Mouse (Mus musculus): Measurements from ENCODE around the gene Zfp280b. TPM values are rescaled to one million over a fixed set of nuclear protein-coding genes. Genes with fewer than 3 reads are reported as not detected.
"Not testable (repeated sequence)": the region's sequence is repeated elsewhere in the genome, so short reads cannot be mapped to it uniquely, and the experiment has no call there.

The Zfp280b gene
- polyA plus RNA-seq, 1 experiment from 2014 or later: 11.6 TPM

GRCm38 (mm10) chr10:76033119-76033455 is 637 bp downstream of the Zfp280b start:
- no peak for ATAC-seq (ENCODE audit: low FRiP score, low read depth)
- no peaks in the 10 kb centered on the region for H3K9me3 ChIP-seq
- 18% methylated on average over 7 of the region's 7 CpGs for WGBS
- H3K4me1 ChIP-seq (replicated peaks): peaks cover 19% of the 10 kb centered on the region
- peak overlapping the region; percentile 89 for H3K4me3 ChIP-seq
- H3K36me3 ChIP-seq: peaks cover 6% of the 10 kb centered on the region
- peak overlapping the region; percentile 91 for H3K4me2 ChIP-seq
- peak overlapping the region; percentile 81 for H3K9ac ChIP-seq
- peak overlapping the region; percentile 81 for H3K27ac ChIP-seq (replicated peaks)
- H3K27me3 ChIP-seq: no peaks in the 10 kb centered on the region

DNA sequence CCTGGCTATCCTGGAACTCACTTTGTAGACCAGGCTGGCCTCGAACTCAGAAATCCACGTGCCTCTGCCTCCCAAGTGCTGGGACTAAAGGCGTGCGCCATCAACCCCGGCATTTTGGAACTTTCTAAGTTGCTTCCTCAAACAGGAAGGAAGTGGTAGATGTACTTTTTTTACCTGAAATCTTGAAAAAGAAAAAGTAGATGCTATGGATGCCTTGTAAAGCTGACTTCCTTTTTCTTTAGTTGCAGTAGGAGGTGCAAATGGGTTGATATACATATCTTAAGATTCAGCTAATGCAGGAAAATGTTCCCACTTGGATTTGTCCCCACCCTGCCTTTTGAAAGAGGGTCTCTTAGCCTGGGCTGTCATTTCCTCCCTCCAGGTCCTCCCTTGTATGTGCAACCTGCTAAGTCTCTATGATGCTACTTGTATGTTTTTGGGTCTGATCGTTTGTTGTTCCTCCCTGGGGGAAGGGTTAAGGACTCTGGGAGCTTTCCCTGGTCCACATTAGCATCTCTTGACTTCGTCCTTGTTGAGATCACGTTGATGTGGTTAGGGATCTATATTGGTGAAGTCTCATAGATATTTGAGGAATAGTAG is 1.7 kb downstream of the Zfp280b start:
- Histone ChIP-seq H3K4me1 (replicated peaks) (peaks cover 19% of the 10 kb centered on the region), H3K27ac (replicated peaks) (no peak overlapping the region), H3K9me3 (no peaks in the 10 kb centered on the region), H3K27me3 (no peaks in the 10 kb centered on the region), H3K4me3 (no peak overlapping the region), H3K36me3 (peaks cover 16% of the 10 kb centered on the region), H3K4me2 (peak overlapping the region; percentile 91), H3K9ac (no peak overlapping the region)
- no peak for ATAC-seq (ENCODE audit: low FRiP score, low read depth)
- 98% methylated on average over 8 of the region's 8 CpGs for WGBS

GRCm38 (mm10) chr10:76035277-76035676 is 2.8 kb downstream of the Zfp280b start:
- H3K4me1 ChIP-seq (replicated peaks): peaks cover 19% of the 10 kb centered on the region
- no peak overlapping the region for H3K4me2 ChIP-seq
- H3K9ac ChIP-seq: no peak overlapping the region
- ATAC-seq (ENCODE audit: low FRiP score, low read depth): no peak
- peaks cover 28% of the 10 kb centered on the region for H3K36me3 ChIP-seq
- H3K9me3 ChIP-seq: no peaks in the 10 kb centered on the region
- no peak overlapping the region for H3K4me3 ChIP-seq
- no peak overlapping the region for H3K27ac ChIP-seq (replicated peaks)
- no peaks in the 10 kb centered on the region for H3K27me3 ChIP-seq

DNA sequence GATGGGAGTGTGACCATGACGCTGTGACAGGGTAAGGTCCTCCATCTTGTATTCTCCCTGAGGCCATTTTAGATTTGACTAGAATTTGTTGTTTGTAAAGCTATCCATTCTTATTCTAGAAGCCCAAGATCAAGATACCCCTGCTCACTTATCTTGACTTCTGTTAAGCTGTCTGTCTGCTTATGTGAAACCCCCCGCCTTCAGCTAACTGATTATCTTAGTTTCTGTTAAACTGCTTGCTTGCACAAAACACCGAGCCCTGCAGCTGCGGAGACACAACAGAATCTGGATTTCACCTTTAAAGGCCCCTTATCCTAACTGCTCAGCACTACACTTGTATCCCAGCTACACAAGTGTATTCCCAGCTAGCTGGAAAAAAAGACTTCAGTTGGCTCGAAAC is 4.5 kb downstream of the Zfp280b start:
- no peak overlapping the region for H3K4me2 ChIP-seq
- H3K9me3 ChIP-seq: no peaks in the 10 kb centered on the region
- WGBS: 97% methylated on average over 5 of the region's 5 CpGs
- peaks cover 41% of the 10 kb centered on the region for H3K36me3 ChIP-seq
- H3K4me3 ChIP-seq: no peak overlapping the region
- ATAC-seq (ENCODE audit: low FRiP score, low read depth): no peak
- H3K4me1 ChIP-seq (replicated peaks): peaks cover 15% of the 10 kb centered on the region
- no peak overlapping the region for H3K27ac ChIP-seq (replicated peaks)
- no peaks in the 10 kb centered on the region for H3K27me3 ChIP-seq
- no peak overlapping the region for H3K9ac ChIP-seq

DNA sequence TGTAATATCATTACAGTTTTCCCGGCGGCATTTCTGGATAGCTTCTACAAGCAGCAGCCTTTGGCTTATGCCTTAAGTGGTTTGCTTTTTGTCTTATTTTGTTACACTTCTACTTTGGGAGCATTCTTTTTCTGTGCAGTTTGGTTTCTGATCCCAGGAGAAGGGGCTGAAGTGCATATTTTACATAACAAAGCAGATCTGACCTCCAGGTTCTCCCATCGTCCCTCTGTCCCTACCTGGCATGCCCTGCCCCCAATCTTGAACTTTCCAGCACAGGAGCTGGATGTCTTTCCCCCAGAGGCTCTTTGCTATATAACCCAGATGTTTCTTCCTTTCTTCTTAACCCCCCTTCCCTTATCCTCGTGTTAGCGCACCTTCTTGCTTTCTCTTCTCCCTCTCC is 12.9 kb downstream of the Zfp280b start:
- Histone ChIP-seq H3K27me3 (no peaks in the 10 kb centered on the region), H3K4me1 (replicated peaks) (no peaks in the 10 kb centered on the region), H3K9me3 (no peaks in the 10 kb centered on the region), H3K9ac (no peak overlapping the region), H3K4me2 (no peak overlapping the region), H3K4me3 (no peak overlapping the region), H3K27ac (replicated peaks) (no peak overlapping the region), H3K36me3 (peaks cover 17% of the 10 kb centered on the region)
- WGBS: 40% methylated on average over 5 of the region's 5 CpGs
- ATAC-seq (ENCODE audit: low FRiP score, low read depth): no peak

DNA sequence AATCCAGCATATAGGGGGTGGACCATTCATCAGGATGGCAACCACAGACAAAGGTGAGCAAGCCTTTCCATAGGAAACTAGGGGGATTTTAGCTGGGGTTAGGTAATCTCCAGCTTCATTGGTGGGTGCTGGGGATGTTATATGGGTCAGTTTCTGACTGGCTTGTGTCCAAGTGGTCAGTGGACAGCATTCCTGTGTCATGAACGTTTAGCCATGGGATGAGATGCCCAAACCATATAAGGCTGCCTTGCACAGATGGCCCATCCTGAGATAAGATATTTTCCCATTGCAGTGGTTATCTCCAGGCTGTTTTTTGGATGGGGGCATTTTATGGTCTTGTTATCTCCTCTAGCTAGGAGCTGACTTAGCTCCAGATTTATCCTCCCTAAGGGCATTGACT is 14.3 kb downstream of the Zfp280b start:
- H3K27ac ChIP-seq (replicated peaks): no peak overlapping the region
- no peak for ATAC-seq (ENCODE audit: low FRiP score, low read depth)
- no peak overlapping the region for H3K4me2 ChIP-seq
- H3K4me1 ChIP-seq (replicated peaks): no peaks in the 10 kb centered on the region
- H3K9ac ChIP-seq: no peak overlapping the region
- H3K9me3 ChIP-seq: no peaks in the 10 kb centered on the region
- peaks cover 4% of the 10 kb centered on the region; the same call in 1 of the 2 replicates for H3K36me3 ChIP-seq
- WGBS: 96% methylated on average over 1 of the region's 1 CpGs
- H3K4me3 ChIP-seq: no peak overlapping the region
- no peaks in the 10 kb centered on the region for H3K27me3 ChIP-seq

DNA sequence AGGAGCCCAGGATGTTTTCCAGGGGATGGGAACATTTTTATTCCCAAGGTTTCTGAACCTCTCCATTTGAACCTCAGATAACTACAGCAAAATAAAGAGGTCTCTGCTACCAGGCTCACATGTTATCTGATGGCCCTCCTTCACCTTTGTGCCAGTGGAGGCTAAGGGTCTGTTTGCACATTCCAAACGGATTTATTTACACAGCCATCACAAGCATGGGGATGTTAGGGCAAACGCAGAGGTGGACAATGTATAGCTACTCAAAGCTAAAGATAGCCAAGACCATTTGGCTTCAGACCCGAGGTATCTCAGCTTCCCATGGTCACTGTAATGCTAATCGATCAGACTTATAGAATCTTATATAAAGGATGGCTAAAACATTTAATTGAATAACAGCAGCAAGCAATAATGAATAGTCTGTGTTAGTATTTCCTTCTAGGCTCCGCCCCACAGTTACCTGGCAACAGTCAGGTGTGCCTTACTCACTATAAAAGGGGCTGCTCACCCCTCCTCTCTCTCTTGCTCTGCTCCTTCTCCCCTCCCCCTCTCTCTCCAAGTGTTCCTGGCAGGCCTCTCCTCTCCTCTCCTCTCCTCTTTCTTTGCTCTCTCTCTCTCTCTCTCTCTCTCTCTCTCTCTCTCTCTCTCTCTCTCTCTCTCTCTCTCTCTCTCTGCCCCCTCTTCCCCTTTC is 14.9 kb downstream of the Zfp280b start:
- Histone ChIP-seq H3K4me3 (no peak overlapping the region), H3K27ac (replicated peaks) (no peak overlapping the region), H3K4me2 (no peak overlapping the region), H3K4me1 (replicated peaks) (no peaks in the 10 kb centered on the region), H3K27me3 (no peaks in the 10 kb centered on the region), H3K36me3 (peaks cover 4% of the 10 kb centered on the region; the same call in 1 of the 2 replicates), H3K9ac (no peak overlapping the region), H3K9me3 (no peaks in the 10 kb centered on the region)
- WGBS: 62% methylated on average over 5 of the region's 5 CpGs
- no peak for ATAC-seq (ENCODE audit: low FRiP score, low read depth)

DNA sequence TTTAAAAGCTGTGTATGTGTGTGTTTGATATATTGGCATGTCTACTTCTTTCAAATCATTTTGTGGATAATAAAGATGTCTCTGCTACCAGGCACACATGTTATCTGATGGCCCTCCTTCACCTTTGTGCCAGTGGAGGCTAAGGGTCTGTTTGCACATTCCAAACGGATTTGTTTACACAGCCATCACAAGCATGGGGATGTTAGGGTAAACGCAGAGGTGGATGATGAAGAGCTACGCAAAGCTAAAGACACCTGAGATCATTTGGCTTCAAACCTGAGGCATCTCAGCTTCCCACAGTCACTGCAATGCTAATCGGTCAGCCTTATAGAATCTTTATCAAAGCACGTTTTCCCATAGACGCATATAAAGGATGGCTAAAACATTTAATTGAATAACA is 16.5 kb downstream of the Zfp280b start:
- Histone ChIP-seq H3K4me1 (replicated peaks) (no peaks in the 10 kb centered on the region), H3K9me3 (no peaks in the 10 kb centered on the region)
- no peak for ATAC-seq (ENCODE audit: low FRiP score, low read depth)

GRCm38 (mm10) chr10:76051860-76052259 is 19.4 kb downstream of the Zfp280b start:
- no peaks in the 10 kb centered on the region for H3K4me1 ChIP-seq (replicated peaks)
- no peaks in the 10 kb centered on the region for H3K36me3 ChIP-seq
- no peak overlapping the region for H3K4me3 ChIP-seq
- H3K27me3 ChIP-seq: no peaks in the 10 kb centered on the region
- H3K27ac ChIP-seq (replicated peaks): no peak overlapping the region
- no peaks in the 10 kb centered on the region for H3K9me3 ChIP-seq
- no peak overlapping the region for H3K9ac ChIP-seq
- 88% methylated on average over 11 of the region's 11 CpGs for WGBS
- no peak for ATAC-seq (ENCODE audit: low FRiP score, low read depth)
- H3K4me2 ChIP-seq: no peak overlapping the region

More for the DNA sequence above, 16.5 kb downstream of the Zfp280b start:
- Histone ChIP-seq H3K9ac (no peak overlapping the region), H3K27me3 (no peaks in the 10 kb centered on the region), H3K36me3 (no peaks in the 10 kb centered on the region), H3K27ac (replicated peaks) (no peak overlapping the region), H3K4me3 (no peak overlapping the region), H3K4me2 (no peak overlapping the region)
- WGBS: 66% methylated on average over 6 of the region's 6 CpGs

- Histone ChIP-seq H3K27ac (replicated peaks) (no peak overlapping the region), H3K9me3 (no peaks in the 10 kb centered on the region), H3K36me3 (no peaks in the 10 kb centered on the region), H3K27me3 (no peaks in the 10 kb centered on the region), H3K4me1 (replicated peaks) (no peaks in the 10 kb centered on the region), H3K4me2 (no peak overlapping the region), H3K9ac (no peak overlapping the region), H3K4me3 (no peak overlapping the region)
- 96% methylated on average over 5 of the region's 5 CpGs for WGBS
- ATAC-seq (ENCODE audit: low FRiP score, low read depth): no peak
These were observed 30.0 kb downstream of the Zfp280b start for GRCm38 (mm10) chr10:76062439-76062838.

- no peak overlapping the region for H3K4me2 ChIP-seq
- no peak overlapping the region for H3K9ac ChIP-seq
- no peaks in the 10 kb centered on the region for H3K27me3 ChIP-seq
- 0 out of 2 replicates have a peak, but pooled peaks cover 5% of the 10 kb centered on the region for H3K4me1 ChIP-seq (replicated peaks)
- H3K36me3 ChIP-seq: no peaks in the 10 kb centered on the region
- WGBS: 24% methylated on average over 12 of the region's 12 CpGs
- H3K27ac ChIP-seq (replicated peaks): no peak overlapping the region
- ATAC-seq (ENCODE audit: low FRiP score, low read depth): no peak
- no peaks in the 10 kb centered on the region for H3K9me3 ChIP-seq
- H3K4me3 ChIP-seq: no peak overlapping the region
These were observed 35.5 kb downstream of the Zfp280b start for GRCm38 (mm10) chr10:76067674-76068613.

- H3K27me3 ChIP-seq: not testable (repeated sequence)
These were observed 39.6 kb downstream of the Zfp280b start for GRCm38 (mm10) chr10:76072080-76072479.

More at GRCm38 (mm10) chr10:76072080-76072479, 39.6 kb downstream of the Zfp280b start:
- WGBS: 93% methylated on average over 5 of the region's 5 CpGs
- not testable (repeated sequence) for ATAC-seq (ENCODE audit: low FRiP score, low read depth); H3K9me3 ChIP-seq; H3K9ac ChIP-seq; H3K36me3 ChIP-seq; H3K27ac ChIP-seq (replicated peaks); H3K4me3 ChIP-seq; H3K4me2 ChIP-seq; H3K4me1 ChIP-seq (replicated peaks)
